Mouse (Mus musculus): Measurements from ENCODE around the gene Zpr1.
A peak's percentile ranks its signal among the peaks of the same experiment; 100 is the strongest.
"Not testable (repeated sequence)": the region's sequence is repeated elsewhere in the genome, so short reads cannot be mapped to it uniquely, and the experiment has no call there.

The Zpr1 gene

DNA sequence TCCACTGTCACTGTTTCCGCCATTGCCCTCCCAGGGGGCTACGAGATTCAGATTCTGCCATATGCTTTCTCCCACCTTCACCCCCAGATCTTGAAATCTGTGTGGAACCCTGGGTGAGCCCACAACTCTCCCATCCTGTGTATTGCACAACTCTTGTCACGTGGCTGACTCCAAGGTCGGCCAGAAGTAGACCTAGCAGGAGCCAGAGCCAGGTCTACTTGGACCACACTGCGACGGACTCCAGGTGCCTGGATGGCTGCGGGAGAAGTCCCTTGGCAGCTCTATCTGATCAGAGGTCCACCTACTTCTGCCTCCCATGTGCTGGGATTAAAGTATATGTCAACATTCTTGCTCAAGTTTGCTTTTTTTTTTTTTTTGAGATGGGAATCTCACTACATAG lies 11.7 kb upstream of the Zpr1 start:
- DNase-seq (ENCODE audit: low spot score in 2 of 2), result no peak

DNA sequence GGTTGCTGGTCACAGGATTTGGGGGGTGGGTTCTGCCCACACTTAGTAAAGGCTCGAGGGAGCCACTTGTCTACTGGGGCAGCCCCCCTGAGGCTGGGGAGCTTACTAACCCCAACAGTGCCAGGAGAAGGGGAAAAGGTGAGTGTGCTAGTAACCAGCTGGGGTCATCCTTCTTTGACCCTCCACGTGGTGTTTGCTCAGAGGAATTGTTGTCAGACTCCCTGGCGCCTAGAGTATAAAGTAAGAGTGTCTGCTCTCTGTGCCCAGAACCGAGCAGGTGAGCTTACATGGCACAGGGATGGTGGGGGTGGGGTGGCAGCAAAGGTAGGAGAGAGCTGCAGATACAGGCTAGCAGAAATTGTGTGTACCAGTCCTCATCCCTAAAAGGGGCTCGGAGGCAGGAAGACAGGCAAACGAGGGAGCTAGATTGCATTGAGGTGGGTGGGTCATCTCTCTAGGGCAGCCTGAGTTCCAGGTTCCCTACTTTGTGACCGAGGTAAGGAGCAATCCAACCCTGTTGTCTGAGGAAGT lies 4.5 kb upstream of the Zpr1 start, which contains the start of gene Apoa5:
Gene Apoa5, plus strand, starts transcription at position 291 of the 531 bp plus-strand sequence.
- no peak for DNase-seq (ENCODE audit: low spot score in 2 of 2)

DNA sequence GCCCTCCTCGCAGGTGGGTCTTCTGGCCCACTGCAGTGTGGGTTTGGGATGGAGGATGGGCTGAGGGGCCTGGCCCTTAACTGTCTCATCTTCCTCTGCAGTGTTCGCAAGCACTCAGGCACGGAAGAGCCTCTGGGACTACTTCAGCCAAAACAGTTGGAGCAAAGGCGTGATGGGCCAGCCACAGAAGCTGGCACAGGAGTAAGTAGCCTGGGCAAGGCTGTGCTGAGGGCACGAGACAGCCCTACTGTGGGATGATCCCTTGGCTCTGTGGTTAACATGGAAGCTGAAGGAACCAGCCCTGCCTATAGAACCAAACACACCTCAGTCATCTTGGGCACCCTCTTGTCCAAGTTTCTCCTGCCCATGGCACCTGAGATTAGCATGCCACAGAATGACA lies 3.7 kb upstream of the Zpr1 start:
- no peak for DNase-seq (ENCODE audit: low spot score in 2 of 2)

DNA sequence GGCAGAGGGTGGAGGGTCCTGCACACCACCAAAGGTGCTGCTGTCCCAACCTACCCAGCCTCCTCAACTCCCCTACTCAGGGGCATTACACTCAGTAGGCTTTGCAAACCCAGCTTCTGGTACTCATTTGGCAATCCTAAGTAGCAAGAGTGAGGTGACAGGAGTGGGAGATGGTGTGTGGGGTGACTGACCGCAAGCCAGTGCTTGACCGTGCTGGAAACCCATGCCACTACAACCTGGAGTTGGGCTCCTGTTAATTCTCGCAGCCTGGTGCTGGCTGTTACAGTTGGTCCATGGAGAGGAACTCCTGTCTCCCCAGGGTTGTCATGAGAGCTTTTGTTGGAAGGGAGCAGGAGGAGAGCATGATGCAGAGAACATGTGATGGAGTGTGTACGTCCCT lies 2.1 kb upstream of the Zpr1 start:
- no peak for DNase-seq (ENCODE audit: low spot score in 2 of 2)

DNA sequence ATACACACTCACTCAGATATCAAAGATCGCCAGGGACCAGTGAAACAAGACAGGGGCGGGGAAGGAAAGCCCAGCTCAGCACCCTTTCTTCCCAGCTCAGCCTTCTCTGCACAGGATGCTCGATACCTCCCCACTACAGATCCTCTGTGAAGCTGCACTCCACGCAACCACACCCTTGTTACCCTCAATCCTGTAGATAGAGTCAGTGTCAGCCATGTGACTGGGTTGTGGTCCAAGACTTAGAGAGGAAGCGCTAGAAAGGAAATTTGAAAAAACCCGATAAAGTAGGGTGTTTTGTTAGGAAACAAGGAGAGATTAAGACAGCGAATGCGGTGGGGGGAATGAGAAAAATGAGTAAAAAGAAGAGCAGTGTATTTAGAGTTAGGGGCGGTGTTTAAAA lies 794 bp upstream of the Zpr1 start:
- no peak for DNase-seq (ENCODE audit: low spot score in 2 of 2)

DNA sequence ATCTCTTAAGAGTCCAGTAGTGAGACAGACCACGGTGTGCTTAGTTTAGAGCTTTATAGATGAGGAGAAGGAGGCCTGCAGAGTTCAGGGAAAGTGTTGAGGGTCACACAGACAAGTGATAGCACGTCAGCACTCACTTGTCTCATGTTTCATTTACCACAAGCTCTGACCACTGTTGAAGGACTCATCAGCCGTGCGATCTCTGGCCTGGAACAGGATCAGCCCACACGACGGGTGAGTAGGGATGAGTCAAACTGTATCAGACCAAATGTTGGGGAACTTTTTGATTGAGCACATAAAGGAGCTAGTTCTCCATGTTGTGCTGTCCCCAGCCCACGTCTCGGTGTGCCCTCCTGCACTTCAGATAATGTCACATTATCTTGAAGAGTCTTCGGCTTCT lies 1.6 kb downstream of the Zpr1 start:
- DNase-seq (ENCODE audit: low spot score in 2 of 2), result no peak

DNA sequence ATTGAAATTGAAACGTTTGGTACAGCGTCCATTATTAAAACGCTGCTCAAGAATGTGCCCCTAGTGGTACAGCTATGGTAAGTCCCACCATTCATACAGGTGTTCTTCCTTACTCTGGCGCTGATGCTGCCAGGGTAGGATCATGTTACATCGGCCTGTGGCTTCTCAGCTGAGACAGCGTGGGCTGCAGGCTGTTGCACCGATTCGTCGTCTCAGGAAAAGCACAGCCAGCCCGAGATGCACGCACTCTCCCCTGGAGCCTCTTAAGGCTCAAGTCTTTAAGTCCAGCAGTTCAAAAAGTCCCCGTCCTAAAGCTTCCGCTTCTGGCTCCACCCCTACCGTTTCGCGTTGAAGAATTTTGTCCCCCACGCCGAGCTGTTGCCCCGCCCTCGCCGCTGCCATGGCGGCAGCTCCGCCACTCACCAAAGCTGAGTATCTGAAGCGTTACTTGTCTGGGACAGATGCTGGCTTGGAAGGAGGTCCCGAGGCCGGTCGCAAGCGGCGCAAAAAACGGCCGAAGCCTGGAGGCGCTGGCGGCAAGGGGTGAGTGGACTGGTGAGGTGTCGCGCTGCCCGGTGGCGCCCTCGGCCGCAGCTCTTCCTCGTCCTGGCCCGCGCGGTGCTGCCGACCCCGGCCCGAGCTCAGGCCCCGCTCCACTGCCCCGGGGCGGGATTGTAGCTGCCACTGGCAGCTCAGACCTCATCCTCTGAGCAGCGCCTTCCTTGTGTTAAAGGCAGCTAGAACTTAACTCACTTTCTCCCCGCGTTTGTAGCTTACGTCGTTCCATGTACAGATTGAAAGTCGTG lies 10.0 kb downstream of the Zpr1 start, which contains the start of gene Bud13:
Gene Bud13, plus strand, starts transcription at position 378 of the 806 bp plus-strand sequence.
- DNase-seq (ENCODE audit: low spot score in 2 of 2), result peak; percentile 81 to 86

DNA sequence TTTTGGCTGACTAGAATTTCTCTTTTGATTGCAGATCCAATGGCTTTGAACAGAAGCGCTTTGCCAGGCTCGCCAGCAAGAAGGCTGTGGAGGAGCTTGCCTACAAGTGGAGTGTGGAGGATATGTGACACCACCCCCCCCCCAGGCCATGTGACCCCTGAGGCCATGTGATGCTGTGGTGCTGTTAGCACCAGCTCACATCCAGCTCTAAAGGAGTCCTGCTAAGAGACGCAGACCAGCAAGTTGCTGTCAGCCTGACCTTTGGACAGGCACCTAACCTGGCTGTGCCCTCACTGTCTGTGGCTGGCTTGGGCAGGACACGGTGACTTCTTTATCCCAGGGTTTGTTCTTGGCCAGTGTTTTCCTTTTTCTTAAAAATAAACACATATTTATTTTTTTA lies 25.5 kb downstream of the Zpr1 start:
- DNase-seq (ENCODE audit: low spot score in 2 of 2), result no peak

DNA sequence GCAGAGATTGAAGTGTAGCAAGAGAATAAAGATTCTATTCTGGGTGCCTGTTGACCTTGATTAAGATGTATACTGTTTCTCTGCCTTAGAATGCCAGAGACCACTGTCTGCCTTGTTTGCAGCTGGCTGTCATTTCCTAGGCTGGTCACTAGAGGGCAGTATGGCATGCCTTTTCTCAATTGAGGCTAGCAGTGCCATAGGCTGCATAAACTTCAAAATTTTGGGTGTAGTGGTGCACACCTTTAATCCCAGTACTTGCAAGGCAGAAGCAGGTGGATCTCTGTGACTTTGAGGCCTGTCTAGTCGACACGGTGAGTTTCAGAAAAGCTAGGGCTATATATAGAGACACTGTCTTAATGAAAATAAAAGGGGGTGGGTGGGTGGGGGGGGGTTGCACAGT lies 29.3 kb downstream of the Zpr1 start:
- DNase-seq (ENCODE audit: low spot score in 2 of 2), result no peak

DNA sequence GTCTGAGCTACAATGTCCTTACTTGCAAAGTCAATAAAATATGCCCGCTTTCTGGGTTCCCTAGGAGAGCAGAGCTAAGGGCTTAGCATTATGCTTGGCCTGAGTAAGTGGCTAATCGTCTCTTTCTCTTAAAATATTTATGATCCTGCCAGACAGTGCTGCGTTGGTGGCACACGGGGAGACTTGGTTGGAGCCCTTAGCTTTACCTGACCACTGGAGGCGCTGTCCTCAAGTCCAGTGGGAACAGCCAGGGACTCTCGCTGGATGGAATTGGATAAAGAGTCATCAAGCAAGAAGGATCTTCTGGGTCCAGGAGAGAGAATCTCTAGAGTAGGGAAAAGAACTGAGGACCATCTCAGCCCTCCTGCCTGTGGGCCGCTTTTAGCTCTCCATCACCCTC lies 36.3 kb downstream of the Zpr1 start:
- no peak for DNase-seq (ENCODE audit: low spot score in 2 of 2)

DNA sequence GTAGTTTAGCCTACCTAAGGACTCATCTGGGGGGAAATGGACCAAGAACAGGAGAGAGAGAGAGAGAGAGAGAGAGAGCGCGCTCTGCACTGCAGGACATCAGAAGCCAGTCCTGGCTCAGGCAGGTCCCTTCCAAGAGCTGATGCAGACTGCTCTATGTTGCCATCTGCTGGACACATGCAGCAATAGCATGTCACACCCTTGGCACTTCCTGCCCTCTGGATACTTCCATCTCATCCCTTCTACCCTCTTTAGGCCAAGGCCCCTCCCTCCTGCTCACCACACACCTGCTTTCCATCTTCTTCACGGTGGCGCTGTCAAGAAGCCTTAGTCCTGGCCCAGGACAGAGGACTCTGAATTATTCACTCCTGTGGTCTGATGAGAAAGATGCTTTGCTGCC lies 41.6 kb downstream of the Zpr1 start:
- peak in 1 of 2 experiments; percentile 37 for DNase-seq (ENCODE audit: low spot score in 2 of 2)

DNA sequence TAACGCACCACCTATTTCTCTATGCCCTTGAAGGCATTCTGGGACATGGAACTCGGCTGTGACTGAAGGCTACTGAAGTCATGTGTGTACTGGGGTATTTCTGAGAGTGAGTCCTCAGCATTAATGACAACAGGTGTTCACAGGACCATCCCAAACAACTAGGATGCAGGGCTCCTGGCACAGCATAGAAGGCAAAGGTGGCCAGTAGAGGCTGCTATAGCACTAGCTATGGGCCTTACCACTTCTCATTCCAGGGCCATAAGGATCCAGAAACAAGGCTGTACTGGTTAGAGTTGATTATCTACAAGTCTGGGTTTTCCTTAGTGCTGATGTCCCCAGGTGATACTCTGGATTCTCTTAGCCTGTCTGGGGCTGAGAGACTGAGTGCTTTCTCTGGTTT lies 42.1 kb downstream of the Zpr1 start:
- DNase-seq (ENCODE audit: low spot score in 2 of 2), result no peak

DNA sequence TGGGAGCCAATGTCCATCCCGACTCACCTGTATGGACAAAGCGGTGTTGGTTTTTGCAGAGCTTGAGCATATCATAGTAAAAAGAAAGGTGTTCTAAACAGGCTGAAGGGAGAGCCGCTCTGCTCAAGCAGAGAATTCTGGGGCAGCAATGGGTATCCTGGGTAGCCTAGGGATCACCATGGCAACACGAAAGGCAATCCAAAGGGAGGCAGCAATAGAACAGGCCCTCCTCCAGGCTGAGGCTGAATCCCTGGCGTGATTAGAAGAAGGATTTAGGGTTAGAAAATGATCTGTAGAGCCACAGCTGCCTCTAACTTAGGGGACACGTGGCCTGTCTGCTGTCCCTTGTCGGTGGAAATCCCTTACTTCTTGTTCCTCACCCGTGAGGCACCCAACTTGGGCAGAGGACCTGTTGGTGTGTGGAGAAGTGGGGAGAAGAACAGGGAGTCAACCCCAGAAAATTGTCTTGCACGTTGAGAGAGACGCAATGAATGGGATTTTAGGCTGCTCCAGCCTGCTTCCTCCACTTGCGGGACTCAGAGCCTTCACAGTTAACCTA lies 43.0 kb downstream of the Zpr1 start:
- peak in 1 of 2 experiments; percentile 47 for DNase-seq (ENCODE audit: low spot score in 2 of 2)

DNA sequence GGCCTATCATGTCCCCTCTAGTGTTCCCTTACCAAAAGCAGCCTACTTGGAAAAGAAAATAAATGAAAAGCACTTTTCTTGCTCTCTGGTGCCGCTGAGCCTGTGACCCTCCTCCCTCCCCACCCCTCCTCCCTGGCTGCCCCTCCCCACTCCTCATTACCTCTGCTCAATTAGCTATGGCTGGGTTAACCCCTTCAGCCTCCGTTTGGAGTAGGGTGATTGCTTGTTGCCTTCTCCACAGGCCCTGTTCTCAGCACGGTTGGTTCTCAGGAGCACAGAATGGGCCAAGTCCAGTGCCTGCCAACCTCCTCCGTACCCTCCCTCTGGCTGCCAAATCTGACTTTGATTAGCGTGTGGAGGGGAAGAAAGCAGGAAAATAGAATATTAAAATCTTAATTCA lies 43.5 kb downstream of the Zpr1 start:
- DNase-seq (ENCODE audit: low spot score in 2 of 2), result no peak

DNA sequence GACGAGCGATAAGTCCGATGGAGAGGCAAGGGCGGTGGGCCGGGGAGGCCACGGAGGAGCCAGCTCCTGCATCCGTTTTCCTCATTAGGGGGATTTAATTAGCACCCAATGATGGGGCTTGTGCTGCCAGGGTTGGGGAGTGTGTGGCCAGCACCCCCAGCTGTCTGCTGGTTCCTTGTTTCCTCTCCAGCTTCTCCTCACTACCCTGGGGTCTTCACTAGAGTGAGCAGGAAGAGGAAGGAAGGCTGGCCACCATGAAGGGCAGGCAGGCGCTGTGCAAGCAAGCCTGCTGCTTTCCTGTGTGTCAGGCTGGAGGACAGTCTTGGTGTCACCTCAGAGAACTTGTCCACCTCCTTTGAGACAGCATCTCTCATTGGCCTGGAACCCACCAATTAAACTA lies 44.0 kb downstream of the Zpr1 start:
- DNase-seq (ENCODE audit: low spot score in 2 of 2), result no peak

DNA sequence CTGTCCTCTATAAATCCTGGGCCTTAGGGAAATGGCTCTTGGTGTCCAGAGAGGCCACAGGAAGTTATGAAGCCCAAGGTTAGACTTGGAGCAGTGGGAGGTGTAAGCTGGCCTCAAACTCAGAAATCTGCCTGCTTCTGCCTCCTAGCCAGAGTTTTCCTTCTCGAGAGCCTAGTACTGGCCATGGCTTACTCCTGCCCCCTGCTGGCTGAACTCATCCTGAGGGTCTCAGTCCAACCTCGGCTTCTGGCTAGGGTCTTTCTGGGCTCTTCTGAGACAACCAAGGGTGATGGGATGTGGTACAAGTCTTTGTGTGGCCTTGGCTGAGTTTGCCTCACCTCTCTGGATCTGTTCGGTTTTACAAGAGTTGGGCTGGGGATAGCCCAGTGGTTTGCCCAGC lies 45.1 kb downstream of the Zpr1 start:
- no peak for DNase-seq (ENCODE audit: low spot score in 2 of 2)

DNA sequence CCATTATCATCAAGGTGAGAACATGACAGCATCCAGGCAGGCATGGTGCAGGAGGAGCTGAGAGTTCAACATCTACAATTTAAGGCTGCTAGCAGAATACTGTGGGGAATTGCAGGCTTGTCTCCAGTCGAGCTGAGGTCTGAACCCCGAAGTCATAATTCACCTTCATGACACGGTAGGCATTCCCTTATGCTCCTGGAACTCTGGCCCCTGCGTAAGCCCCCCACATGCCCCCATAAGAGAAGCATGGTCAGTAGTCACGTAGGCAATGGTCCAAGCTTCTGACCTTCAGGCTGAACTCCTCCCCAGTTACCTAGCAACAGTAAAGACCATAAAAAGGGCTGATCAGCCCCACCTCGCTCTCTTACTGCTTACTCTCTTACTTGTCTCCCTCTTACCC lies 47.0 kb downstream of the Zpr1 start, which contains the start of gene 4931429L15Rik:
Gene 4931429L15Rik, minus strand, starts transcription at position 101 of the 400 bp plus-strand sequence.
- DNase-seq (ENCODE audit: low spot score in 2 of 2), result not testable (repeated sequence)

DNA sequence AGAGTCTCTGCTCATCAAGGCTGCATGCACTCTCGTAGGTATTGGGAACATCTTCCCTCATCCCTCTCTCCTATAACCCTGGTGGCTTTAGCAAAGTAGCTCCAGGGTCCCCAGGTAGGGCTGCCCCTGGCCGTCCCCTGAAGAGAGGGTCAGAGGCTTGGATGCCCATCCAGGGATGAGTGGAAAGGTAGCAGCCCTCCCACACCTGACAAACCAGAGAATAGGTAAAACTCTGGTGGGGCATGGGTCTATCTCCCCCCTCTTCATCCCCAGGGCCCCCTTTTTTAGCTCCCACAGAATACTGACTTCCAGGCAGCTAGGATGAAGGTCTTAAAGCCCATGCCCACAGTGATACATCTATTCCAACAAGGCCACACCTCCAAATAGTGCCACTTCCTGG lies 47.6 kb downstream of the Zpr1 start:
- no peak for DNase-seq (ENCODE audit: low spot score in 2 of 2)

DNA sequence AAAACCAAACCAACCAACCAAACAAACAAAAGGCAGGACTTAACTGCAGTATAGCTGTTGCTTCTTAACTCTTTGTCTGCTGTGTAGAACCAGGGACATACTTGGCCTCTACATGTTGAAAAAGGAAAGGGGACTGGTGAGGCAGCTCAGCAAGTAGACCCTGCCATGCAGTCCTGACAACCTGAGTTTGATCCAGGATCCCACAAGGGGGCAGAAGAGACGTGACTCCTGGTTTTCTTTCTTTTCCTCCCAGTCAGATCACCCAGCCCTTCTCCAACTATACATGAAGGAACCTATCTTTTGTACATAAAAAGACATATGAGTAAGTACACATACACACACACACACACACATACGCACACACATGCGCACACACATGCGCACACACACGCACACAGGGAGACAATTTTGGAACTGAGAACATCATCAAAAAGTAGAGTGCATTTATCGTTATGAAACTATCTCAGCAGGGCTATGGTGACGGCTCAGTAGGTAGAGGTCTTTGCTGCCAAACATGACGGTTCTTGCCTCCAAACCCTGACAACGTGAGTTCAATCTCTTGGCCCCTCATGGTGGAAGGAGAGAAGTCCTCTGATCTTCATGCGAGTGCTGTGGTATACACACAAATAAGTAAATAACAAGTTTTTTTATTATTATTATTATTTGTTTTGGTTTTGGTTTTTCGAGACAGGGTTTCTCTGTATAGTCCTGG lies 54.0 kb downstream of the Zpr1 start:
- DNase-seq (ENCODE audit: low spot score in 2 of 2), result no peak

DNA sequence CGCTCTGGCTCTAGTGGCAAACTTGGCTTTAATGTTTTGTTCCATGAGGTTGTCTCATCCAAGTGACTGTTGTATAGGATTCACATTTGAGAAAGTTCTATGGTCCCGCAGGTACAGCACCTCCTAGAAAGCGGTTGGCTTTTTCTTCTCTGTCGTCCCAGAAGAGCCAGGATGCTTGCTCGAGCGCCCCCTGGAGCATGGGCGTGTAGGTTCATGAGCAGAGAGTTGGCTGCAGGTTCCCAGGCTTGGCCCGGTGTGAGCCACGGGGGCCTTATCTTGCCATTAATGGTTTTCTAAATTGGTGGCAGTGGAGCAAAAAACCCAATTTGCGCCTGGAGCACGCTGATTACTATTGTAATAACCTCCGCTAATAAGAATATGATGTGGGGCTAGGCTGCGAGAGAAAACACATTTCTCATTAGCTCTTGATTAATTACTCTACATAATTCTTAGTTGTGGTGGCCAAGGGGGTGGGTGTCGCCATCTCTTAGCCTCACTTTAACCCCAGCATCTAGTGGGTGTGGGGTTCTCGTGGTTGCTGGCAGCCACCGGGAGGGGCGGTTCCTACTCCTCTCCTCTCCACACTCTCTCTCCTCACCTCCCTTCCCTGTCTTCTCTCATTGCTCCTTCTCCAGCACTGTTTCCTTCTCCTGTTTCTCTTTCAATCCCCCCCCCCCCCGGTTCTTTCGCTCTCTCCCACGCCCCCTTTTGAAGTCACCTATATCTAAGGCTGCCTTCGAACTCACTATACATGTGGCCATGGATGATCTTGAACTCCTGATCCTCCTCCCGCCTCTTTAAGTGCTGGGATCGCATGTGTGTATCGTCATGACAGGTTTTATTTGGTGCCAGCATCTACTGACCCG lies 55.1 kb downstream of the Zpr1 start:
- DNase-seq (ENCODE audit: low spot score in 2 of 2), result no peak

DNA sequence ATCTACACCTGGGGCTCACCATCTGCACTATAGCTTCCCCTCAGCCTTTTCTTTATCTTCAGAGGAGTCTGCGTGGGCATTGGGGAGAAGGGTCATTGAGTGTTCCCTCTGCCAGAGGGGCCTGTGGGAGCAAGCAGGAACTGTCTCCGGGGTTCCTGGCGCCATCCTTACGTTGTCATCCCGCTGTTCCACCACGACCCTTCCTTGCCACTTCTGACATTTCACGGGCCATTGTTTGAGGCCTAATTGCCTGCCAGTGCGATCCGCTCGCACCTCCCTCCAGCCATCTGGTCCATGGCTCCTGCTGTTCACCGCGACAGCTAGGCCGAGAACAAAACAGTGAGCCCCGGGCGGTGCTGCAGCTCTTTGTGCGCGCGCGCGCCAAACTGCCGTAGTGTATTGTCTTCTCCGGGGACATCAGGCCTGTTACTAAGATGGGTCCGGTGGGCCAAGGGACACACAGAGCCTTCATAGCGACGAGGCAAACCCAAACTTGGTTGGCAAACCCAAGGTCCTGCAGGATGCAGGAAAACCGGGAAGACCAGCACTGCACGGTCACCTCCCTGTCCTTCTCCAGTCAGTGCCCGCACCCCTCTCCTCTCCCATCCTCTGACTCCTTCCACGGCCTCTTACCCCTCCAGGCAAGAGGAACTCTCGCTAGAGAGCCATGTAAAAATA lies 55.8 kb downstream of the Zpr1 start:
- DNase-seq (ENCODE audit: low spot score in 2 of 2), result peak; percentile 43 to 64

All from right cerebral cortex, postnatal 36 days (tissue).